Mouse (Mus musculus) left cerebral cortex, adult 18-20 months (tissue): Measurements from ENCODE around the gene Trip12. TPM values are rescaled to one million over a fixed set of nuclear protein-coding genes. Genes with fewer than 3 reads are reported as not detected.

ENCODE experiments used
- DNase-seq, 2 experiments: peaks; one replicate each; pipeline ENCODE4 v3.0.0; 2021 to 2022; ENCODE audit warnings: low spot score in 2 of 2, mixed read lengths in 1 of 2
- long read RNA-seq, 2 experiments: library from polyadenylated mRNA; stranded (forward); transcript quantifications; one replicate each; pipeline ENCODE4 v2.0.0; 2021
- total RNA-seq, 2 experiments: library from RNA; stranded (reverse); gene quantifications; 2 replicates each; pipeline ENCODE4 v1.2.3; 2021

Gene Trip12
- 100 to 1,000 TPM; 201 to 202 TPM for total RNA-seq
- long read RNA-seq, experiment 1, full-length matches to known transcripts: 5 of 27 reads
- long read RNA-seq, experiment 1, partial matches to known transcripts: 8 of 27 reads
- long read RNA-seq, experiment 1, other reads (novel, unspliced or antisense): 14 of 27 reads
- long read RNA-seq, experiment 2, full-length matches to known transcripts: 1 of 21 reads
- long read RNA-seq, experiment 2, partial matches to known transcripts: 8 of 21 reads
- long read RNA-seq, experiment 2, other reads (novel, unspliced or antisense): 12 of 21 reads

GRCm38 (mm10) chr1:84840018-84840664, at the start of gene Trip12:
Gene Trip12 (minus strand): TSS chr1:84840516.
- peak in 1 of 2 experiments; percentile 48 for DNase-seq

- no peak for DNase-seq
These were observed 49.7 kb upstream of the Trip12 start for GRCm38 (mm10) chr1:84890005-84890393.

DNA sequence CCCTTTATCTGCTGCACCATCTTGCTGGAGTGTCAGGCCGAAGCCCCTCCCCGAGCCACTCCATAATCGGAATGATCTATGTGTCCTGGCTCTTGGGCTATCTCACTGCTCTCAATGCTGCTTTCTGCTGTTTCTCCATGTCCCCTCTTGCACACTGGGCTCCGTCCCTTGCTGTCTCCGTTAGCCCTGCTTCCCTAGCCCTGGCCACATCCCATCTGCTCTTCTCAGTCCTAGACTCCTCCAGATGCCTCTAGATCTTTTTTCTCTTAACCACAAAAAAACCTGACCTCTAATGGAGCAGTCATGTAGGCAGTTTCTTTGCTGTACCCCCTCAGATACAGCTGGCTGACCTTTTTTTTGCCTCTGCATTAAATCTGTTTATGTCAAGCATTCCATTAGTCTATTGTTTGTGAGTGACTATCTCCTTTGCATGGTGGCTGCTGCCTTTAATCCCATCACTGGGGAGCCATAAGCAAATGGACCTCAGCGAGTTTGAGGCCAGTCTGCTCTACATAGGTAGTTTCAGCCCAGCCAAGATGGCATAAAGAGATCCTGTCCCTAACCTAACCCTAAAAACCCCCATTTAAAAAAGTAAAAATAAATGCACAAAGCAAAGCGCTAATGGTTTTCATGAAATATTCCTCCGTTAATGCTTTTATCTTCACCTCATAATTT, 49.2 kb upstream of the Trip12 start:
- DNase-seq: no peak

DNA sequence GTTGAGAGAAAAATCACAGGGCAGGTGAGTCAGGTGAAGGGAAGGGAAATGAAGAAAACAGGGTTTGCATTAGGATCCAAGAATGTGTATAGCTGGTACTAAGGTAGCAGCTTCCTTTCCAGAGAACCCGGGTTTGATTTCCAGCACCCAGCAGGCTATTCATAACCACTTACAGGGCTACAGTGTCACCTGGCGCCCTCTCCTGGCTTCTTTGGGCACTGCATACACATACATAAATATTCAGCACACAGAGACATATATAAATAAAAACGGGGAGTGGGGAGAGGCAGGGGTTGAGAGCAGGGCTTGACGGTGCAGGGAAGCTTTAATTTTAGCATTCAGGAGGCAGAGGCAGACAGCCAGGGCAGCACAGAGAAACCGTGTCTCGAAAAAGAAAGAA, 45.6 kb upstream of the Trip12 start:
- DNase-seq: no peak

GRCm38 (mm10) chr1:84885174-84885573, 44.9 kb upstream of the Trip12 start:
- no peak for DNase-seq

GRCm38 (mm10) chr1:84883889-84884288, 43.6 kb upstream of the Trip12 start:
- no peak for DNase-seq

- no peak for DNase-seq
These were observed 42.6 kb upstream of the Trip12 start for GRCm38 (mm10) chr1:84882937-84883336.

GRCm38 (mm10) chr1:84882066-84882532, 41.8 kb upstream of the Trip12 start:
- DNase-seq: no peak

GRCm38 (mm10) chr1:84881248-84882065, 41.1 kb upstream of the Trip12 start:
- DNase-seq: peak; percentile 16 to 43

GRCm38 (mm10) chr1:84879571-84880120, 39.3 kb upstream of the Trip12 start:
- no peak for DNase-seq

- DNase-seq: no peak
These were observed 37.3 kb upstream of the Trip12 start for GRCm38 (mm10) chr1:84877590-84877989.

GRCm38 (mm10) chr1:84872939-84873338, 32.6 kb upstream of the Trip12 start:
- no peak for DNase-seq

GRCm38 (mm10) chr1:84872105-84872504, 31.8 kb upstream of the Trip12 start:
- DNase-seq: no peak

- DNase-seq: no peak
These were observed 30.8 kb upstream of the Trip12 start for GRCm38 (mm10) chr1:84871131-84871530.

GRCm38 (mm10) chr1:84869498-84869897, 29.2 kb upstream of the Trip12 start:
- DNase-seq: no peak

DNA sequence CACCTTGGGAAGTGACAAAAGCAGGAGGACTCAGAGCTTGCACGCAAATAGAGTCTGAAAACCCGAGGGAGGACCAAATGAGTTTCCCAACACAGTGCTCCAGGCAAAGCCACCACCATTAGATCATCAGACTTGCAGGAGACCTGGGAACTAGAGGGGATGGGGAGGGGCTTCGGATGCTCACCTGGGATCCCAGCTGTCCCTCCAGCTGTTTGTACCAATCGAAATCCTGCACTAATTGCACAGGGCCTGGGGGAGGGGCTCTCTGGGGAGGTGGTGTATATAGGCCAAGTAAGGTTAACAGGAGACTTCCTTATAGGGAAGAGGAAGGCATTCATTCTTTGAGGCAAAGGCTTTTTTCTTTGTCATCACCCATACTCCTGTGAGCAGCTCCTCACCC, 28.5 kb upstream of the Trip12 start:
- no peak for DNase-seq

- DNase-seq: no peak
These were observed 28.0 kb upstream of the Trip12 start for GRCm38 (mm10) chr1:84868311-84868710.

GRCm38 (mm10) chr1:84866706-84867230, 26.5 kb upstream of the Trip12 start:
- no peak for DNase-seq

GRCm38 (mm10) chr1:84866231-84866630, 25.9 kb upstream of the Trip12 start:
- no peak for DNase-seq

DNA sequence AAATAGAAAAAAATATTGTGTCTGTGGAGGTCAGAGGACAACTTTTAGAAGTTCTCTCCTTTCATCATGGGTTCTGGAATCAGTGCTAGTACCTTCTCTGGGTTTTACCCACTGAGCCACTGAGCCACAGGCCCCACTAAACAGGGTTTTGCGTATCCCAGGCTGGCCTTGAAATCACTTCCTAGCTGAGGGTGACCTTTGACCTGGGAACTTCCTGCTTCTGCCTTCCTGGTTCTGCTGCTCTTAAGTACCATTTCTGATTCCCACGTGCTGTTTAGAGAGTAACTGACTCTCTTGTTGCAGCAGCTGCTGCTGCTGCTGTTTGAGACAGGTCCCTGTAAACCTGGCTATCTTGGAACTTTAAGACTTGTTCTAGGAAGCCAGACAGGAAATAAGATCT, 24.3 kb upstream of the Trip12 start:
- no peak for DNase-seq

DNA sequence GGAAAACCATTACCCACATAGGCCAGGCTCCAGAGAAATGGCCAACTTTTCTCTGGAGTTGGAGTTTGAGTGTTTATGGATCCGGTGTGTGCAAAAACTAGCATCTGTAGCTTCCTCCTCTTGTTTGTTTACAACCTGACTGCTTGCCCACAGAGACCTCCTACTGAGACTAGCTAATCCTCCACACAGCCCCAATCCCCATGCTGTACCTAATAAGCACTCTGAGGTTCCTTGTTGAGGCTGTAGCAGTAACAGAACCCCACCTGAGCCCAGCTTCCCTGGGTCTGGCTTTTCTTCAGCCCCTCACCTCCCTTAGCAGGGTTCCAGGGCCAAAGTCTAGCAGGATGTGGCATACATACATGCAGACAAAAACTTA, 20.9 kb upstream of the Trip12 start:
- DNase-seq: no peak
